Mouse (Mus musculus): ENCODE measurements at regions not wholly inside any gene's neighbourhood (a gene's known extent, or its start where the extent isn't known, plus 50 kb on each side); places are given as distances from the start of the nearest gene placed in this dataset.

DNA sequence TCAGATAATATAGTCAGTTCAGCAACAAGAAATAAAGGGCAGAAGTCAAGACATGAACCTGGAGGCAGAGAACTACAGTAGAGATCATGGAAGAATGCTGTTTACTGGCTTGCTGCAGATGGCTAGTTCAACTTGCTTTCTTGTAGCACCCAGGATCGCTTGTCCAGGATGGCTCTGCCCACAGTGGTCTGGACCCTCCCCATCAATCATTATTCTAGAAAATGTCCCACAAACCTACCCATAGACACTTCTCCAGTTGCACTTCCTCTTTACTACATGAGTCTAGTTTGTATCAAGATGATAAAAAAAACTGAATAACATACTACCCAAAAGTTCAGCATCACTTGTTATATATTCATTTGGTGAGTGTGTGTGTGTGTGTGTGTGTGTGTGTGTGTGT is 477.4 kb downstream of the Efna5 start:
- Histone ChIP-seq H3K9ac (replicated peaks) (no peak overlapping the region), H3K4me1 (no peaks in the 10 kb centered on the region), H3K9me3 (replicated peaks) (no peaks in the 10 kb centered on the region), H3K27me3 (replicated peaks) (no peaks in the 10 kb centered on the region), H3K4me3 (replicated peaks) (no peak overlapping the region), H3K4me2 (no peak overlapping the region), H3K27ac (replicated peaks) (no peak overlapping the region), H3K36me3 (no peaks in the 10 kb centered on the region)
- no peak for ATAC-seq (ENCODE audit: low FRiP score)
- 91% methylated on average over 1 of the region's 1 CpGs for WGBS

DNA sequence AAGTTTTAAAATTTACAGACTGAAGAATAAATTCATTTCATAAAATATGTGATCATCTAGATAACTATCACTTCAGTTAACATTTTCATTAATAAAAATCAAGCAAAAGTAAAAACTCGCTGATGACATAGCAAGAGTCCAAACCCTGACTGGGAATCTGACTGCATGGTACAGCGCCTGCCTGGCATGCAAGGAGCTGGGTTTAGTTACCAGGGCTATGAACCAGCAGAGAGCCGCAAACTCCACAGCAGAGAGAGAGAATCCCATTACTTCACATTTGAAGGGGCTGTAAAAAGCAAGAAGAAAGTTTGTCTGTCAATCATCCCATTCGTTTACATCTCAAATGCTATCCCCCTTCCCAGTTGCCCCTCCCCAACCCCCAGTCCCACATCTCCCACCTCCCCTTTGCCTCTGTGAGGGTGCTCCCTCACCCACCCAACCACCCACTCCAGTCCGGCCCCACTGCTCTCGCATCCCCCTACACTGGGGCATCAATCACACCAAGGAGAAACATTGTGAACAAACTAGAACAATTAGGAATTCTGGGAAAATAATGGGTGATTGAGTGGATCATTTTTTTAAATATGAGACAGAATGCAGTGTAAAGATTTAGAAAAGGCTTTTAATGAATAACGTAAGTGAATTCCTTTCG is 487.6 kb downstream of the Efna5 start:
- H3K36me3 ChIP-seq, result no peaks in the 10 kb centered on the region
- H3K27me3 ChIP-seq (replicated peaks), result no peaks in the 10 kb centered on the region
- no peak overlapping the region for H3K27ac ChIP-seq (replicated peaks)
- H3K4me1 ChIP-seq, result no peaks in the 10 kb centered on the region
- no peaks in the 10 kb centered on the region for H3K9me3 ChIP-seq (replicated peaks)
- no peak overlapping the region for H3K4me2 ChIP-seq
- ATAC-seq (ENCODE audit: low FRiP score), result no peak
- H3K9ac ChIP-seq (replicated peaks), result no peak overlapping the region
- 94% methylated on average over 8 of the region's 8 CpGs for WGBS
- H3K4me3 ChIP-seq (replicated peaks), result no peak overlapping the region

DNA sequence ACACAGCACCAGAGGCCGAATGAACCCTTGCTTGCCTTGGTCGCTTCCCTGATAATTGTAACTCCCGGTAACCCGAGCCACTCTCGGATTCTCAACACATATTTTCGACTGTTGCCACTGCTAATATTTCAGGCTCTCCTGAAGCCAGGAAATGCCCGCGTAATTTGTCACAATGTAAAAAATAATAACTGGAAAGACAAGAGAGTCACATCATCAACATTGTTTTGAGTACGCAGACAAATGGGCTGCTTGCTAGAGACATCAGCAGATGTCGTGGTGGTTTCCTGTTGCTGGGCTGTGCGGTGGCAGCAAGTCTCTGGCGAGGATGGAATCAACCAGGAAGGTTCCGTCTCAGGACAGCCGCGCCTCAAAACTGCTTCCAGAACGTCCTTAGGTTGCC is 497.1 kb downstream of the Efna5 start:
- Histone ChIP-seq H3K36me3 (no peaks in the 10 kb centered on the region), H3K4me3 (replicated peaks) (no peak overlapping the region), H3K4me2 (no peak overlapping the region)

DNA sequence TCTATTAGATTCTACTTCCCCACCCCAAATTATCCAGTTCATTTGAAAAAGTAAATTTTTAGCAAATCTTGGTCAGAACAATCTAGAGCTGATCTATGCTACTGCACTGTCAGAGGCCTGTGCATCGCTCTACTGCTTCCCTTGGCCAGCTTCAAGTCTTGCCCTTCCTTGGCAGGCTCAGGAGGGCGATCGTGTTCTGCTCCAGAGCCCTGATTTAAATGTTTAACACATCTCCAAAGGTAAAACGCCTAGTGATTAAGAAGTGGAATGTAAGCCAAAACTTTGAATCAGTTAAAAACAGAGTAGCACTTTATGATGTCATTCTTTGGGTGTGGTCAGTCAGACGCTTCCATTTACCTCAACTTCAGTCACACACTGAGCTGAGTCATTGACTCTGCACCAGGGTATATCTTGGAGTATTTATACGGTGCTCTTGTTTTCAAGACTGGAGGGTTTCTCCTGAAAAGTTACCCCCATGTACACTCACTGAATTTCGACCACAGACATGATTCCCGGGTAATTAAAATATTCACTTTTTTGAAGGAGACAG is 502.2 kb downstream of the Efna5 start:
- no peaks in the 10 kb centered on the region for H3K4me1 ChIP-seq
- H3K9me3 ChIP-seq (replicated peaks), result no peaks in the 10 kb centered on the region
- no peak overlapping the region for H3K9ac ChIP-seq (replicated peaks)
- 91% methylated on average over 8 of the region's 8 CpGs for WGBS
- ATAC-seq (ENCODE audit: low FRiP score), result no peak
- H3K27ac ChIP-seq (replicated peaks), result no peak overlapping the region
- H3K36me3 ChIP-seq, result no peaks in the 10 kb centered on the region
- H3K27me3 ChIP-seq (replicated peaks), result no peaks in the 10 kb centered on the region
- H3K4me3 ChIP-seq (replicated peaks), result no peak overlapping the region
- H3K4me2 ChIP-seq, result no peak overlapping the region

More for the DNA sequence above, 497.1 kb downstream of the Efna5 start:
- H3K4me1 ChIP-seq, result no peaks in the 10 kb centered on the region
- H3K9me3 ChIP-seq (replicated peaks), result no peaks in the 10 kb centered on the region
- H3K27me3 ChIP-seq (replicated peaks), result no peaks in the 10 kb centered on the region
- H3K9ac ChIP-seq (replicated peaks), result no peak overlapping the region
- H3K27ac ChIP-seq (replicated peaks), result no peak overlapping the region
- ATAC-seq (ENCODE audit: low FRiP score), result no peak
- WGBS, result 93% methylated on average over 16 of the region's 16 CpGs

DNA sequence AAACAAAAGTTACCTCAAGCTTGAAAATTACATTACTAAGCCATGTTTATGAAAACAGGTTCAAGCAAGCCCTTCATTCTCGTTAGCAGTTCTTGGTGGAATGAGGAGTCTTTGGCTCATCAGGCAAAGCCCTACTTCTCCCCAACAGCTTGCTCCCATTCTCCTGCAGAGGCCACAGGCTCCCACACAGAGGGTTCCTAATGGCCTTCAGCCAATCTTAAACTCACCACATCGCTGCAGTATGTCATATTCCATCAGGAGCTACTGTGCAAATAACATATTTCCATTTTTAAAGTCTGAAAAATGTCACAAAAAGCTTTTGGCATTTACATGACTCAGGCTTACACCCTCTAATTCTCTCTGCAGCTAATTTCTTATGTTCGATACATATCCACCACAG is 512.0 kb downstream of the Efna5 start:
- WGBS, result 80% methylated on average over 3 of the region's 3 CpGs
- H3K36me3 ChIP-seq, result no peaks in the 10 kb centered on the region
- no peak overlapping the region for H3K9ac ChIP-seq (replicated peaks)
- no peaks in the 10 kb centered on the region for H3K9me3 ChIP-seq (replicated peaks)
- no peaks in the 10 kb centered on the region for H3K27me3 ChIP-seq (replicated peaks)
- no peaks in the 10 kb centered on the region for H3K4me1 ChIP-seq
- H3K27ac ChIP-seq (replicated peaks), result no peak overlapping the region
- no peak for ATAC-seq (ENCODE audit: low FRiP score)
- H3K4me3 ChIP-seq (replicated peaks), result no peak overlapping the region
- H3K4me2 ChIP-seq, result no peak overlapping the region

DNA sequence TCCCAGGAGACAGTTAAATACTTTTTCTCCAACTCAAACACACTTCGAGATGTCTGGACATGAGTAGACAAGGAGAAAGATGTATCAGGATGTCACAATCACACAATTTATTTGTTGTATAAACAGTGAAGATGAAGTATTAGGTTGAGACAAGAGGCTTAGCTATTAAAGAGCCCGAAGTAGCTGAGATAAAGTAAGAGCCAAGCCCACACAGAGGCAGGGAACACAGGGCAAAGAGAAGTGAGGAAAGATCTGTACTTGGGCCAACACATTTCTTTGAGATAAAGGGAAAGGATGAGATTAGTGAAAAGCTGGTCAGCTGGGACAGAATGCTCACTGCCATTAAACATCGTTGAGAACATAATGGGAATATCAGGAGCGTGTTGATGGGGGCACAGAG is 513.2 kb downstream of the Efna5 start:
- no peak overlapping the region for H3K4me2 ChIP-seq
- WGBS, result 68% methylated on average over 4 of the region's 4 CpGs
- no peaks in the 10 kb centered on the region for H3K27me3 ChIP-seq (replicated peaks)
- H3K4me3 ChIP-seq (replicated peaks), result no peak overlapping the region
- no peaks in the 10 kb centered on the region for H3K4me1 ChIP-seq
- ATAC-seq (ENCODE audit: low FRiP score), result no peak
- no peak overlapping the region for H3K27ac ChIP-seq (replicated peaks)
- no peaks in the 10 kb centered on the region for H3K36me3 ChIP-seq
- no peak overlapping the region for H3K9ac ChIP-seq (replicated peaks)
- H3K9me3 ChIP-seq (replicated peaks), result no peaks in the 10 kb centered on the region

DNA sequence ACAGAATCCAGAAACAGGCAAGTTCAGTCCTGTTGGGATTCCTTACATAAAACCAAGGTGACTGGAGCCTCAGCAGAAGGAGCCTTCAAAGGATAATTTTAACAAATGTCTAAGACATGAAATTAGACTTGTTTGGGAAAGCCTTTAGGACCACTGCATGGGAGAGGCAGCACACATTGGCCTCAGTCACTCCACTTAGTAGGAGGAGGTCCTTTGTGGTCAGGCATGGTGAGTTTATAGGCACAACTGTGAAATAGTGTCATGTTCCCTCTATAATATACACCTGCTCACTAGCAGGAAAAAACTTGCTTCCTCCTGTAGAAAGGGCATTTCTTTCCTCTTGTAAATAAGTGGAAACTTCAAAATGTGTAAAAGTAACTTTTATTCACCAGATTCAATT is 522.8 kb downstream of the Efna5 start:
- Histone ChIP-seq H3K9me3 (replicated peaks) (no peaks in the 10 kb centered on the region), H3K9ac (replicated peaks) (no peak overlapping the region), H3K4me2 (no peak overlapping the region), H3K4me1 (no peaks in the 10 kb centered on the region), H3K4me3 (replicated peaks) (no peak overlapping the region), H3K27ac (replicated peaks) (no peak overlapping the region), H3K36me3 (no peaks in the 10 kb centered on the region), H3K27me3 (replicated peaks) (no peaks in the 10 kb centered on the region)
- ATAC-seq (ENCODE audit: low FRiP score), result no peak

DNA sequence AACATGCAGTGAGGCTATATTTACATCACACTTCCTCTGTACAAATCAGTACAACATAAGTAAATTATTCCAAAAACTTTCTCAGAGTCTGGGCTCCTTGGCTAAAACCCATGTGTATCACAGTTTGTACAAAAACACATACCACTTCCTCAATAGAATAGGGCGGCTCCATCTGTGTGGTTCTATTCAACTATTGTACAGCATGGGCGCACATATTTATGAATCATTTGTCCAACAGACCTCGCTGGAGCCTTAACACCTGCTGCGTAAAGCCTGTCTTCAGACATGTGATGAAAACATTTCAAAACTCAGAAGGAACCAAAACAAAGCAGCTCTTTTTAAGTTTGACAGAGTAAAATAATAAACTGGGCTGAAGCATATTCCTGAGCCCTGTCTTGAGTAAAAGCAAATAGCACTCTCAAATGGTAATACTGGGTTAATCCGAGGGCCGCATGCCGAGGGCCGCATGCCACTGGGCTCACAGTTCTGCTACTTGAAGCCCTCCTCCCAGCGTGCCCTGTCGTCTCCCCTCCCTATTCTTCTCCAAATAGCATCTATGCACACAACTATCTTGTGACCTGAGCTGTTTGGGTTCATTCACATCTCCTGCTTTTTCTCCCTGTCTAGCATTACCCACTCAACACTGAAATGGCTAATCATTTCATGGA is 543.1 kb downstream of the Efna5 start:
- Histone ChIP-seq H3K9me3 (replicated peaks) (no peaks in the 10 kb centered on the region), H3K4me2 (no peak overlapping the region), H3K27me3 (replicated peaks) (no peaks in the 10 kb centered on the region), H3K4me3 (replicated peaks) (no peak overlapping the region), H3K36me3 (no peaks in the 10 kb centered on the region), H3K4me1 (no peaks in the 10 kb centered on the region), H3K9ac (replicated peaks) (no peak overlapping the region), H3K27ac (replicated peaks) (no peak overlapping the region)
- WGBS, result 74% methylated on average over 10 of the region's 10 CpGs
- ATAC-seq (ENCODE audit: low FRiP score), result no peak

DNA sequence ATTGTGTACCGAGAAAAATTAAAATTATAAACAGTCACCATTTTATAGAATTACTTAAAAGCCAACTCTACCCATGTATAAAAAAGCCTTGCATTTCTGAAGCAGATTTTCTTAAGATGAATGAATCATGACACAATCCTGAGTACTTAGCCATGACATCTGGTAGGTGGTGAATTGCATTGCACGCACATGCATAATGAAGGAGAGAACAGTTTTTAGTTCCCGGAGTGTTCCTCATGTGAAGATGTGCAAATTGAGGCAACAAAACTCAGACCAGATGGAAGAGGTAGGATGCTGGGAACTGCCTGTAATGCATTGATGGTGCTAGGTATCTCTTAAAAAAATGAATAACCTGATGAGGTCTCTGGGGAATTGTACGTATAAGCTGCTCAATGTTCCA is 550.9 kb downstream of the Efna5 start:
- 65% methylated on average over 4 of the region's 4 CpGs for WGBS
- Histone ChIP-seq H3K36me3 (no peaks in the 10 kb centered on the region), H3K4me1 (no peaks in the 10 kb centered on the region), H3K4me2 (no peak overlapping the region), H3K27ac (replicated peaks) (no peak overlapping the region), H3K27me3 (replicated peaks) (no peaks in the 10 kb centered on the region), H3K9ac (replicated peaks) (no peak overlapping the region), H3K9me3 (replicated peaks) (no peaks in the 10 kb centered on the region), H3K4me3 (replicated peaks) (no peak overlapping the region)
- ATAC-seq (ENCODE audit: low FRiP score), result no peak

DNA sequence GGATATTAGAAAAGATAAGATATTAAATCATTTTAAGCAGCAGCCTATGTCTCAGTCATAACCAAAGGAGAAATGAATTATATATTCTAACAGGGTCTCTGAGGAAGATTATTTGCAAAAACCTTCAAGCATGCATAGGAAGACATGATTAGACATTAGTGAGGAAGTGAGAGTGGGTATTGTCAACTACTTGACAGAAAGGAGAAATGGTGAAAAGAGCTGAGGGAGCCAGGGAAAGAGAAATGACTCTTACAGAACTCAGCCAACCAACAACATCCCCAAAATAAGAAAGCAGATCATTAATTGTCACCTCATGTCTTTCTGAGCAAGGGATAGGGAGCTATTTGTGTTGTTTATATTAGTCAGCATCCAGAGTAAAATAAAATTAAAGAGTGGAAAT is 554.3 kb downstream of the Efna5 start:
- no peaks in the 10 kb centered on the region for H3K36me3 ChIP-seq
- no peak overlapping the region for H3K9ac ChIP-seq (replicated peaks)
- no peaks in the 10 kb centered on the region for H3K27me3 ChIP-seq (replicated peaks)
- no peak for ATAC-seq (ENCODE audit: low FRiP score)
- no peak overlapping the region for H3K27ac ChIP-seq (replicated peaks)
- H3K4me2 ChIP-seq, result no peak overlapping the region
- no peaks in the 10 kb centered on the region for H3K4me1 ChIP-seq
- H3K4me3 ChIP-seq (replicated peaks), result no peak overlapping the region
- no peaks in the 10 kb centered on the region for H3K9me3 ChIP-seq (replicated peaks)

DNA sequence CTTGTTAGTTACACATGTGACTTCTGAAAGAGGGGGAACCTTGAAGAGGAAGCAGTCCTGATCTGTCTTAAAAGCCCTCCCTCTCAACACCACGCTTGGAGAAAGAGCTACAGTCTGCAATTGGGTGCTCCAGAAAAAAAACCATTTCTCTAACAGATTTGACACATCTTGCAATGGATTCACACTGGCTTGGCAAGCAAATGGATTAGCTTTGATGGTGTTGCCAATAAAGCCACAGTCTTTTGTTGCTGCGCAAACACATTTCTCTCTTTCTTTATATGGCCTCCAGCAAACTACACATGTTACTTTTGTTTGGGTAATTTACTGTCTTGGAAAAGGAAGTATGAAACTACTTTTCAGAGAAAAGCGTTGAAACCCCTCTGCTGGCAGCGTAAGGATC is 562.1 kb downstream of the Efna5 start:
- Histone ChIP-seq H3K4me2 (no peak overlapping the region), H3K36me3 (no peaks in the 10 kb centered on the region), H3K4me3 (replicated peaks) (no peak overlapping the region), H3K4me1 (no peaks in the 10 kb centered on the region), H3K9me3 (replicated peaks) (no peaks in the 10 kb centered on the region), H3K27me3 (replicated peaks) (no peaks in the 10 kb centered on the region), H3K27ac (replicated peaks) (no peak overlapping the region), H3K9ac (replicated peaks) (no peak overlapping the region)
- ATAC-seq (ENCODE audit: low FRiP score), result no peak
- 50% methylated on average over 4 of the region's 4 CpGs for WGBS

DNA sequence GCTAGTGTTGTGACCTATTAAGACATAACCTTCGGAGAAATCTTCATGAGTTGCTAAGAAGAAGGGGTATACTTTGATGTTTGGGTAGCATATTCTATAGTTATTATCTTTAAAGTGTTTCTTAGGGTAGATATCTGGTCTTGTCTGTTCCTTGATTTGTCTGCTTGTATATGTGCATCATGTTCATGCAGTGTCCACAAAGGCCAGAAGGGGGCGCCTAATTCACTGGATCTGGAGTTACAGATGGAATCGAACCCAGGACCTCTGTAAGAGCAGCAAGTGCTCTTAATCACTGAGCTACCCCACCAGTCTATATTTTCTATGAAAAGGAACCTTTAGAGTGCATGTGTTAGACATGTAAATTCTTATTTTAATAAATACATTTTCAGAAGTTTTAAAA is 571.1 kb downstream of the Efna5 start:
- no peak for ATAC-seq (ENCODE audit: low FRiP score)
- no peaks in the 10 kb centered on the region for H3K9me3 ChIP-seq (replicated peaks)
- no peak overlapping the region for H3K27ac ChIP-seq (replicated peaks)
- no peak overlapping the region for H3K9ac ChIP-seq (replicated peaks)
- no peaks in the 10 kb centered on the region for H3K4me1 ChIP-seq
- no peaks in the 10 kb centered on the region for H3K36me3 ChIP-seq
- WGBS, result 54% methylated on average over 3 of the region's 3 CpGs
- no peak overlapping the region for H3K4me2 ChIP-seq
- no peaks in the 10 kb centered on the region for H3K27me3 ChIP-seq (replicated peaks)
- H3K4me3 ChIP-seq (replicated peaks), result no peak overlapping the region

Data from neural tube, embryonic 15.5 days (tissue).